Mouse (Mus musculus): ENCODE data around the gene Extl2.

GRCm38 (mm10) chr3:115985183-115985892 lies 21.9 kb upstream of the Extl2 start:
- TF ChIP-seq POLR2A (IDR thresholded peaks at IDR 0.05; ENCODE audit: low read depth, low read length) (no peak), CTCF (IDR thresholded peaks at IDR 0.05; ENCODE audit: extremely low read depth, insufficient read length, insufficient replicate concordance, low read depth, low read length) (no peak)
